Mouse (Mus musculus) spleen, postnatal 14 days (tissue): ENCODE measurements around the gene Ptbp2.

ENCODE experiments used
- DNase-seq, 2 experiments: peaks; one replicate each; pipeline ENCODE4 v3.0.0; 2021 to 2022; ENCODE audit warnings: low spot score in 2 of 2

The Ptbp2 gene

DNA sequence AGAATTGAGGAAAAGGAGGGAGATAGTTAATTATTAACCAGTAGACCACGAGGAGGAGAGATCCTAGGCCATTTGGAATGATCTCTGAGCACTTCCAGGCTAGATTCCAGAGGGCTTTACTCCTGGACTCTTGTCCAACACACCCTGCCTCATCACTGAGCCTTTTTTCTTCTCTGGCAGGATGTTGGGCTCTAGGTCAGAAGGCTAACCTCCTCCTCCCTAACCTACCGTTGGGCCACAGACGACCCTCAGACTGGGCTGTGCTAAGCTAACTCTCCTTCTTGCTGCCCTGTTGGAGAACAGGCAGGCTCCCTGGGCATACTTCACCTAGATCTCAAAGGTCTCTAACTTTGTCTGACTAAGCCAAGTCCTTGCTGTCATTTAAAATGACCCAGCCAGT, 82.8 kb downstream of the Ptbp2 start:
- DNase-seq = no peak

DNA sequence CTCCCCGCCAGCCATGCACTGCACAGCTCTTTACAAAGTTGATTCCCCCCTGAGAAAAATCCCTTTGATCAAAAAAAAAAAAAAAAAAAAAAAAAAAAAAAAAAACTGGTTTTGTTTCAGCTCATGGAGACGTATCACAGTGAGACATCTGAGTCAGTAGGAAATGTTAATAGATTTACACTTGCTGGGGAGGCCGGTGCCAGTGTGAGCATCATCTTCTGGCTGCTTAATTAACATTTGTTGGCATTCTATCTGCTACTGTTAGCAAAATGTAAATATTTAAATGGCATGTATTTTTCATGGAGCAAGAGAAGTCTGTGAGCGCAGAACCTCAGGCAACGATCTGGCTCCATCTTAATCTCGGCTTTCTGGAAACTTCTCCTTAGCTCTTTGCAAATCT, 99.5 kb downstream of the Ptbp2 start:
- DNase-seq = no peak
